Mouse (Mus musculus) urinary bladder, adult 2 months (tissue): ENCODE measurements at regions not wholly inside any gene's neighbourhood (a gene's known extent, or its start where the extent isn't known, plus 50 kb on each side); places are given as distances from the start of the nearest gene placed in this dataset.

Source experiments
- DNase-seq: peaks from one replicate; pipeline ENCODE4 v3.0.0; 2022; ENCODE audit warnings: low spot score

- DNase-seq = no peak
These were observed 232.3 kb upstream of the Gm12728 start for GRCm38 (mm10) chr4:105557396-105557795.

- DNase-seq = no peak
These were observed 229.6 kb upstream of the Gm12728 start for GRCm38 (mm10) chr4:105560055-105560454.

- no peak for DNase-seq
These were observed 228.9 kb upstream of the Gm12728 start for GRCm38 (mm10) chr4:105560781-105561180.

- no peak for DNase-seq
These were observed 228.1 kb upstream of the Gm12728 start for GRCm38 (mm10) chr4:105561611-105562010.

- DNase-seq = no peak
These were observed 223.9 kb upstream of the Gm12728 start for GRCm38 (mm10) chr4:105565796-105566195.

- DNase-seq = no peak
These were observed 222.9 kb upstream of the Gm12728 start for GRCm38 (mm10) chr4:105566513-105567457.

GRCm38 (mm10) chr4:105569671-105570070 is 220.0 kb upstream of the Gm12728 start:
- no peak for DNase-seq

GRCm38 (mm10) chr4:105575550-105575949 is 214.1 kb upstream of the Gm12728 start:
- DNase-seq = no peak

- no peak for DNase-seq
These were observed 208.7 kb upstream of the Gm12728 start for GRCm38 (mm10) chr4:105580987-105581386.

GRCm38 (mm10) chr4:105584329-105584925 is 205.2 kb upstream of the Gm12728 start:
- DNase-seq = no peak

- DNase-seq = no peak
These were observed 186.0 kb upstream of the Gm12728 start for GRCm38 (mm10) chr4:105603661-105604060.

GRCm38 (mm10) chr4:105604607-105605006 is 185.1 kb upstream of the Gm12728 start:
- DNase-seq = no peak

GRCm38 (mm10) chr4:105606731-105607130 is 182.9 kb upstream of the Gm12728 start:
- DNase-seq = no peak

GRCm38 (mm10) chr4:105610917-105611316 is 178.8 kb upstream of the Gm12728 start:
- no peak for DNase-seq

- no peak for DNase-seq
These were observed 175.3 kb upstream of the Gm12728 start for GRCm38 (mm10) chr4:105614390-105614789.

GRCm38 (mm10) chr4:105626371-105627320 is 163.0 kb upstream of the Gm12728 start:
- no peak for DNase-seq

- no peak for DNase-seq
These were observed 160.1 kb upstream of the Gm12728 start for GRCm38 (mm10) chr4:105629581-105629980.

GRCm38 (mm10) chr4:105630595-105631369 is 158.9 kb upstream of the Gm12728 start:
- DNase-seq = no peak

GRCm38 (mm10) chr4:105632581-105633358 is 156.9 kb upstream of the Gm12728 start:
- DNase-seq = no peak

GRCm38 (mm10) chr4:105633789-105634188 is 155.9 kb upstream of the Gm12728 start:
- DNase-seq = no peak
